Mouse (Mus musculus) left cerebral cortex, postnatal 36 days (tissue): ENCODE data around the gene Ehbp1. TPM values are rescaled to one million over a fixed set of nuclear protein-coding genes. Genes with fewer than 3 reads are reported as not detected.

Experiments used
- DNase-seq, 2 experiments: peaks; one replicate each; pipeline ENCODE4 v3.0.0; 2021 to 2022; ENCODE audit warnings: low spot score in 2 of 2, mixed read lengths in 1 of 2
- intact Hi-C: fragments of 180-260 bp; cut with DNase I; formaldehyde crosslinking; loops from one replicate; pipeline ENCODE4 v1.15.1; 2025
- total RNA-seq, 2 experiments: library from RNA; stranded (reverse); gene quantifications; 2 replicates each; pipeline ENCODE4 v1.2.3; 2021

The Ehbp1 gene
- total RNA-seq, 2 experiments from 2014 or later: 50.5 to 57.5 TPM

GRCm38 (mm10) chr11:22206191-22206590 is 135.9 kb downstream of the Ehbp1 start:
- intact Hi-C loops: no loop called here
- DNase-seq: no peak

- intact Hi-C loops: no loop called here
- no peak for DNase-seq
Observed at GRCm38 (mm10) chr11:22203413-22203812, 138.7 kb downstream of the Ehbp1 start.

DNA sequence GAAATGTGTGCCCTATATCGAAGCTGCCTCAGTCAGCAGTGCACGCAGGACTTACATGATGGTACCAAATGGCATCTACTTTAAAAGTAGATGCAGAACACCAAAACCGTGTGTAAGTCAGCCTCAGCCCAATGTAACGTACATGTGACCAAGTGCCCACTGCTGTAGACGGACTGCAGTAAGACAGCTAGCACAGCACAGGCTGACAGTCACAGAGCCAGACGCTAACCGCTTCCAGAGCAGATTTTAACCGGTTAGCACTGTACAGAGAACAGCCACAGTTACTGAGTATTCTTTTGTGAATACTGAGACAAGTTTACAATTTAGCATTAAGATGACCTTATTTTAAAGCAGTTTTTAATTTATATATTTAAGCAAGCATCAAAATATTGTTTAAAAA is 141.0 kb downstream of the Ehbp1 start:
- no peak for DNase-seq
- intact Hi-C loops: no loop called here

- no peak for DNase-seq
- intact Hi-C loops: loop anchor here (10.0 kb wide), 1 partner anchor 195 kb away; the partner anchor contains the start of gene Otx1
Observed at GRCm38 (mm10) chr11:22199881-22200280, 142.2 kb downstream of the Ehbp1 start.

DNA sequence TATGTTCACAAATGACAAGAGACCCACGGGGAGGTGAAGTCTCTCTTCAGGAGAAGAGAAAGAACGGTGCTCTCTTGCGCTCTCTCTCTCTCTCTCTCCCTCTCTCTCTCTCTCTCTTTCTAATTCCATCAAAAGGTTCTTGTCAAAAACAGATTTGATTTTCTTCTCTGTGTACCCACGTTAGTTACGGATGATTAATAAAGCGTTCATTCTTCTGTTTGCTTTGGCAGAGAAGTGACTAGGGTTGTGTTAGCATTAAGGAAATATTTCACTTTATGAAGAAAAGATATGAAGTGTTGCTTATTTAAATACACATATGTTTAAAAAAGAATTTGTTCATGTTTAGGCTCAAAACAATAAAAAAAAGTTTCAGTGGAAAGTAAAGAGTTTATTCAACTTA is 143.7 kb downstream of the Ehbp1 start:
- intact Hi-C loops: loop anchor here (10.0 kb wide), 1 partner anchor 194 kb away; the partner anchor contains the start of gene Otx1

GRCm38 (mm10) chr11:22197935-22198334 is 144.2 kb downstream of the Ehbp1 start:
- no peak for DNase-seq
- intact Hi-C loops: loop anchor here (10.0 kb wide), 1 partner anchor 193 kb away; the partner anchor contains the start of gene Otx1

More for the DNA sequence above, 143.7 kb downstream of the Ehbp1 start:
- DNase-seq: no peak

DNA sequence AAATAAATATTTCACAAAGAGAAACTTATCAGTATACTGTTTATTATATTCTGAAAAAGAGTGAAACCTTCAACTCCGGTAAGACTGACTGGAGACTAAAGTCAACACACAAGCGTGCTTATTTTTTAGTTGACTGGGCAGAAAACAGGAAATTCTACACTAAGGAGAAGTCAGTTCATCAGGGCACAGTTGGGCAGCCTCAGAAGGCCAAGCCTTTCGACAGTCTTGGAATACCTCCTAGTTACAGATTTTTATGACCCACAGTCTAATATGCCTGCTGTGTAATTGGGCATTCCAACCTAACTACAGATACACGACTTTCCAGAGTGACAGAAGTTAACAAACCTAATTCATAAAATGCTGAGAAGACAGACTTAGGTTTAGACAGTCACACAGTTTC is 145.3 kb downstream of the Ehbp1 start:
- intact Hi-C loops: loop anchor here (10.0 kb wide), 1 partner anchor 192 kb away; the partner anchor contains the start of gene Otx1
- DNase-seq: no peak

- no peak for DNase-seq
- intact Hi-C loops: loop anchor here (10.0 kb wide), 1 partner anchor 190 kb away; the partner anchor contains the start of gene Otx1
Observed at GRCm38 (mm10) chr11:22194607-22195006, 147.5 kb downstream of the Ehbp1 start.

- intact Hi-C loops: loop anchor here (10.0 kb wide), 1 partner anchor 186 kb away; the partner anchor contains the start of gene Otx1
- DNase-seq: no peak
Observed at GRCm38 (mm10) chr11:22190576-22190975, 151.5 kb downstream of the Ehbp1 start.

DNA sequence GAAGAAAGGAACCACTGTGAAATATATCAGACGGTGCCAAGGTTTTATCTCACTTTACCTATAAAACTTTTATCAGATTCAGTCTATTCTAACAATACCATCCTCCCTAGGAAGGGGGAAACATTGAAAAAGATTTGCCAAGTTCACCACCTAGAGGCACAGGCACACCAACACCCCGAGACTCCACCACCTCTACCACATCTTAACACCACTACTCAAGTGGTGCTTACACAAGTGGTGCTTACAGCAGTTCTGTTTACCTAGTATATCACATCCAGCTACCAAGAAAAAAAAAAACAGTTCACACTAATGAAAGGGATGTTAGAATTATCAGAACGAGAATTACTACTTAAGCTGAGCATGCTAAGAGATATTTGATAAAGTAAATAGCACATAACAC is 152.1 kb downstream of the Ehbp1 start:
- DNase-seq: no peak
- intact Hi-C loops: loop anchor here (10.0 kb wide), 1 partner anchor 185 kb away; the partner anchor contains the start of gene Otx1

DNA sequence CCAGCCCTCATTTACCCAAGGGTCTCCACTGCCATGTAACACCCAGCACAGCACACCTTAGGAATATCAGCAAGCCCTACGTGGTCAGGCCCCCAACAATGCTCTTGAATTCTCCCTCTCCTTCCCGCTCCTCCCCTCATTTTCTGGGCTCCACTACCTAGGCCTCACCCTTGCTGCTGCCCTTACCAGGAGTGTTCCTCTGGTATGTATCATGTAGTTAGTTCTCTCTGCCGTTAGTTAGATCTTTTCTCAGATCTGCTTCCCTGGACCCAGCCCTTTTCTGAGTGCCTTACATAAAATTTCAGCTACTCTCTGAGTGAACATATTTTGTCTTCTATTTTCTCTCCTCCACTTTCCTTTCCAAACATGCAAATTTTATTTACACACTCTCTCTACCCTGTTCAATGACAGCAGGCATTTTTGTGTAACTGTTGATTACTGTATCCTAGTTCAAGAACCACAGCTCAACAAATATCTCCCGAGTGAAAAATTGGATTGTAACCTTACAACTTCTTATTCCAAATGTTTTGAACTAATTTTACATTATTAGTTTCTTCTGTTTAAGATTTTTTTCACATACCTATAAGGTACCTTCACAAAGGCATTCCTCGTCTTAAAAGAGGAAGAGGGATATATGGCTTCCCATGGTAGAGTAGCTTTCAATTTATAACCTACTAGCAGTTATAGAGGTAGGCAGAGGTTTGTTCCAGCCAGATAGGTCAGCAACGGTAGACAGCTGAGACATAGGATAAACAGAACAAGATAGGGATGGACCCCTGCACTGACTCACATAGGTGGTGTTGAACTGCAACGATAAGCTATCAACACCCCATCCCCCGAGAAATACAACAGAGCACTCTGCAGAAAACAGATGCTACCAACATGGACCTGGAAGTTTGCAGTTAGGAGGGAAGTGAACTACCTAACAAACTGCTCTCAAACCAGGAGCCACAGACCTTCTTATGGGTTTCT is 160.3 kb downstream of the Ehbp1 start:
- intact Hi-C loops: no loop called here
- no peak for DNase-seq

DNA sequence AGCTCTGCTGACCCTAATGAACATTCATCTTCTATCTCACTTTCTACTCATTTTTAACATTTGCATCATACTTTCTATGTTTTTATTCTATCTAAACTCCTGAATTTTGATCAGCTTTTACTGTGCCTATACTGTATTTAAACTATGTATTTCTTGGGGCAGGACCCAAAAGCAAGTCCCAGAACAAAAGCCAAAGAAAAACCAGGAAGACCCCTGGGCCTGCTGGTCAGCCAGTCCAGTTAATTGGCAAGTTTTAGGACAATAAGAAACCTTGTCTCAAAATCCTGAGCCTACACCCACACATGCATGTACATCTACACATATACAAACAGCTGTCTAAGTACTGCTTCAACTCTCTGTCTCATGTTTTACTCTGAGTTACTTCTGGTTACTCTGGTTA is 161.9 kb downstream of the Ehbp1 start:
- intact Hi-C loops: no loop called here
- DNase-seq: no peak

GRCm38 (mm10) chr11:22178569-22178968 is 163.5 kb downstream of the Ehbp1 start:
- intact Hi-C loops: no loop called here
- DNase-seq: no peak

DNA sequence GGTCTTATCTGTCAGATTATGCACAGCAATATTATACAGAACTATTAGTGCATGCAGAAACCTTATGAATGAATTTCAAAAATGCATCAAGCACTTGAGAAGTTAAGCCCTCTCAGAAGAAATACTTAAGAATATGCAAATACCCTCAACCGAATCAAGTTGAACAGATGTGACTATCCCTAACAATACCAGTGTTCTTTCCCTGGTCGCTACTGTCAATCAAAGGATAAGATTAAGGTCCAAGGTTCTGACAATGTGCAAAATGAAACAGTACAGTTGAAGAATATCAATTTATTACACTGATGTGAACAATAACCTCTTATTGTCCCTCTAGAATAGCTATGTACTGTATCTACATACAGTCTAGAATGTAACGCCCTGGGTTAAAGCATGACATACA is 167.8 kb downstream of the Ehbp1 start:
- intact Hi-C loops: no loop called here
- DNase-seq: no peak

DNA sequence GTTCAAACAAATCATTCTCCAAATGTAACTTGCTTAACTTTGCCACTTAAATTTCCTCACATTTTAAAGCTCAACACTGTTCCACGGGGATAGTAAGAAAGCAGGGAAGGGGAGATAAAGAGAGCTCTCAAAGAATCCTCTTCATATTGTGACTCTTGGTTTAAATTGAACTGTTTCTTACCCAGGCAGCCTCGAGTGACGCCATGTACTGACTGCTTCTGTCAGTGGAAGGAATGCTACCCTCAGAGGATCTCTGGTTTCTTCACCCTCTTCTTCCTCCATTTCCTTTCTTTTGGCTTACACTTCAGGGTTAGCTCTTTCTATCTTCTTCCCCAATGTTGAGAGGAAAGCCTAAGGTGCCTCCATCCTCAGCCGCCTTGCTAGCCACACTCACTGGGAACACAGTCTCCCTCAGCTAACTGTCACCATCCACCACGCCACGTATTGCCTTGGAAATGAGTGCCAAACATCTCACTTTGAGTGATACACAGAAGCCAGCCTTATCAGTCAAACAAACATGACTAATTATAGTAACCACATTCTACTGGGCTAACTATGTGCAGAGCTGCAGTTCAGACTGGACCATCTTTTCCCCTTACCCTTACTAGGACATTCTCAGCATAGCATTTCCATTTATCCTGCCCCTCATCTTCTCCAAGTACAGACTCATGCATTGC is 171.0 kb downstream of the Ehbp1 start:
- intact Hi-C loops: no loop called here

GRCm38 (mm10) chr11:22157882-22158281 is 184.2 kb downstream of the Ehbp1 start:
- no peak for DNase-seq
- intact Hi-C loops: no loop called here

More for the DNA sequence above, 171.0 kb downstream of the Ehbp1 start:
- no peak for DNase-seq

DNA sequence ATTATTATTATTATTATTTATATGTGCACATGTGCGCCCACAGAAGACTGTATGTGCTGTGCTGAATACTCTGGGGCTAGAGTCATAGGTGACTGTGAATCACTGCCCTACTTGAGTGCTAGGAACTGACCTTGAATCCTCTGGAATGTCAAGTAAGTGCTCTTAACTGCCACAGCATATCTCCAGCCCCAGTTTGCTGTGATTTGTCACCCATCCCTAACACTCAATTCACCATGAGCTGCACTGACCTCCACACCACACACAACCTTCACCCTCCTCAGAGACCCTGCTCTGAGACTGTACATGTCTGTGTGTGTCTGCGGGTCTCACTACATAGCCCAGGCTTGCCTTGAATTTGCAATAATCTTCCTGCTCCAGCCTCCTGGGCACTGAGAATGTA is 185.9 kb downstream of the Ehbp1 start:
- intact Hi-C loops: no loop called here
- no peak for DNase-seq

GRCm38 (mm10) chr11:22155366-22156095 is 186.6 kb downstream of the Ehbp1 start:
- no peak for DNase-seq

GRCm38 (mm10) chr11:22154501-22155294 is 187.4 kb downstream of the Ehbp1 start:
- intact Hi-C loops: no loop called here
- DNase-seq: no peak

More at GRCm38 (mm10) chr11:22155366-22156095, 186.6 kb downstream of the Ehbp1 start:
- intact Hi-C loops: no loop called here
